Mouse (Mus musculus) lung, adult 2 months (tissue): Measurements from ENCODE around the gene Ptov1.

Experiments used
- CTCF ChIP-seq: fragments of 200-500 bp; IDR thresholded peaks from 2 replicates; pipeline ENCODE4 v1.5.1; 2011; ENCODE audit warnings: mild to moderate bottlenecking, low read length, control low read depth; ENCODE audit not compliant: insufficient read depth
- POLR2A ChIP-seq: fragments of 200-500 bp; IDR thresholded peaks from 2 replicates; pipeline ENCODE4 v1.6.1; 2011; ENCODE audit warnings: low read depth, mild to moderate bottlenecking, control low read depth, low read length, borderline replicate concordance; ENCODE audit errors: extremely low read depth

DNA sequence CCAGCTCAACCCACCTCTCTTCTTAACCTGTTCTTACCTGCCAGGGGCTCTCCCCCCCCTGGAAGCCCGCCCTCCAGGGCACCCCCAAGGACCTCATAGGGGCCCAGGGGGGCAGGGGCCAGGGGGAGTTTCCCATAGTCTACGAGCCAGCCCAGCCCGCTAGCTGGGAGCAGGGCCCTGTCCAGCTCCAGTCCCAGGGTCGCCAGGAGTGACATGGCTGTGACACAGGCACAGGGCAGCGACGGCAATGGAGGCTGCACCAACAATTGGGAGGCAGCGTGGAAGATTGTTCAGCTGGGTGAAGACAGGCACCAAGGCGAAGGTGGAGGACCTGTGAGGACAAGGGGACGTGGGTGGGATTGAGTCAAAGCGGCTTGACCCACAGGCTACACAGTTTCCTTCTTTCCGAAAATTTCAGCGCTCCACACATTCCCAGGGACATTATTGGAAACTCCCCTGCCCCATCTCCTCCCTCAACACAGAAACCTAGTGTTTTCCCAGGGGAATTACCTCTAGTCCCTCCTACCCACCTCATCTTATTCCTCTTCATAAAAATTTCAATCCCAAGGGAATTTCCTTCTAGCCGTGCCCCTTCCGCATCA lies 54.5 kb downstream of the Ptov1 start:
- no peak for TF ChIP-seq CTCF
- no peak for TF ChIP-seq POLR2A
